Mouse (Mus musculus): ENCODE data around the gene Fam234b. TPM values are rescaled to one million over a fixed set of nuclear protein-coding genes. Genes with fewer than 3 reads are reported as not detected.

The Fam234b gene
- polyA plus RNA-seq, 1 experiment: 0.95 TPM

DNA sequence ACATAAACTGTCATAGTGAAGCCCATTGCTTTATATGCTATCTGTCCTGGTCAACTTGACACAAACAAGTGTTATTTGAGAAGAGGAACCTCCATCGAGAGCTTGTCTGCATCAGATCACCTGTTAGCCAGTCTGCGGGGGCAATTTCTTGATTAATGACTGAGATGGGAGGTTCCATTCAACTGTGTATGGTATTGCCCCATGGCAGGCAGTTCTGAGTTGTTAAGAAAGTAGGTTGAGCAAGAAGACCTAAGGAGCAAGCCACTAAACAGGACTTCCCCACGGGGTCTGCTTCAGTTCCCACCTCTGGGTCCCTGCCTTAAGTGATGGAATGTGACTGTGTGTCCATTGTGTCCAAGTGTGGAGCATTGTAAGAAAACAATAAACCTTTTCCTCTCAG lies 28.5 kb upstream of the Fam234b start:
- no peaks in the 10 kb centered on the region for H3K27me3 ChIP-seq (ENCODE audit: control insufficient read depth)
- no peak for TF ChIP-seq GATA1 (IDR thresholded peaks at IDR 0.05; ENCODE audit: low read length)
- TF ChIP-seq TAL1 (IDR thresholded peaks at IDR 0.05; ENCODE audit: low read length): no peak
- peaks cover 28% of the 10 kb centered on the region for H3K36me3 ChIP-seq (ENCODE audit: control insufficient read depth)
- peaks cover 5% of the 10 kb centered on the region for H3K9me3 ChIP-seq (ENCODE audit: control insufficient read depth, low read length)
- H3K4me3 ChIP-seq (replicated peaks): no peak overlapping the region
- peaks cover 42% of the 10 kb centered on the region for H3K4me1 ChIP-seq (ENCODE audit: control insufficient read depth)

DNA sequence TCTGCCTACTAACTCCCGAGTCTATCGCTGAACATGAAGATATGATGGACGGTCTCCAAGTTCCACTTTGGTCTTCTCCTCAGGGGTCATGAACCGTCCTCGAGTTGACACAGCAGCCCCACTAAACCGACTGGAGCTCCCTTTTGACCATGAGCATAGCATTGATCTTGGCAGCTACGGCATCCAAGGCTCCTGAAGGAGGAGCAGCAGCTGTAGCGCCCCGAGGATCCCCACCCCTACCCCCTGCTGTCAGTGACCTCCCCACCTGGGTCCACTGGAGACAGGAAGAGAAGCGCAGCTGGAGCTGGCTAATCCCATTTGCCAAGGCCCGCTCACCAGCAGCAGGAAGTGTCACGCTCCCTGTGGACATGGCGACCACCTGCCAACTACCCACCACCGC lies 26.0 kb upstream of the Fam234b start:
- Histone ChIP-seq H3K4me3 (replicated peaks) (no peak overlapping the region), H3K9me3 (ENCODE audit: control insufficient read depth, low read length) (peaks cover 5% of the 10 kb centered on the region)

GRCm38 (mm10) chr6:135175014-135175413 lies 22.8 kb upstream of the Fam234b start:
- Histone ChIP-seq H3K36me3 (ENCODE audit: control insufficient read depth) (peaks cover 2% of the 10 kb centered on the region; the same call in 1 of the 2 replicates), H3K9me3 (ENCODE audit: control insufficient read depth, low read length) (peaks cover 5% of the 10 kb centered on the region), H3K4me1 (ENCODE audit: control insufficient read depth) (peaks cover 11% of the 10 kb centered on the region), H3K27me3 (ENCODE audit: control insufficient read depth) (peaks cover 25% of the 10 kb centered on the region), H3K4me3 (replicated peaks) (no peak overlapping the region)
- no peak for TF ChIP-seq TAL1 (IDR thresholded peaks at IDR 0.05; ENCODE audit: low read length)
- no peak for TF ChIP-seq GATA1 (IDR thresholded peaks at IDR 0.05; ENCODE audit: low read length)

More for the DNA sequence above, 26.0 kb upstream of the Fam234b start:
- Histone ChIP-seq H3K27me3 (ENCODE audit: control insufficient read depth) (peaks cover 5% of the 10 kb centered on the region), H3K36me3 (ENCODE audit: control insufficient read depth) (peaks cover 9% of the 10 kb centered on the region; the same call in 1 of the 2 replicates), H3K4me1 (ENCODE audit: control insufficient read depth) (peaks cover 24% of the 10 kb centered on the region)
- TF ChIP-seq GATA1 (IDR thresholded peaks at IDR 0.05; ENCODE audit: low read length) (no peak), TAL1 (IDR thresholded peaks at IDR 0.05; ENCODE audit: low read length) (no peak)

GRCm38 (mm10) chr6:135177271-135177670 lies 20.5 kb upstream of the Fam234b start:
- no peak for TF ChIP-seq TAL1 (IDR thresholded peaks at IDR 0.05; ENCODE audit: low read length)
- TF ChIP-seq GATA1 (IDR thresholded peaks at IDR 0.05; ENCODE audit: low read length): no peak
- H3K4me1 ChIP-seq (ENCODE audit: control insufficient read depth): peaks cover 12% of the 10 kb centered on the region
- no peak overlapping the region for H3K4me3 ChIP-seq (replicated peaks)
- H3K9me3 ChIP-seq (ENCODE audit: control insufficient read depth, low read length): peaks cover 5% of the 10 kb centered on the region
- peaks cover 31% of the 10 kb centered on the region for H3K27me3 ChIP-seq (ENCODE audit: control insufficient read depth)
- peaks cover 2% of the 10 kb centered on the region; the same call in 1 of the 2 replicates for H3K36me3 ChIP-seq (ENCODE audit: control insufficient read depth)

GRCm38 (mm10) chr6:135178599-135178998 lies 19.2 kb upstream of the Fam234b start:
- Histone ChIP-seq H3K4me3 (replicated peaks) (no peak overlapping the region), H3K4me1 (ENCODE audit: control insufficient read depth) (peaks cover 19% of the 10 kb centered on the region), H3K36me3 (ENCODE audit: control insufficient read depth) (no peaks in the 10 kb centered on the region), H3K9me3 (ENCODE audit: control insufficient read depth, low read length) (peaks cover under 1% of the 10 kb centered on the region; the same call in 1 of the 2 replicates), H3K27me3 (ENCODE audit: control insufficient read depth) (peaks cover 33% of the 10 kb centered on the region)
- TF ChIP-seq GATA1 (IDR thresholded peaks at IDR 0.05; ENCODE audit: low read length) (no peak), TAL1 (IDR thresholded peaks at IDR 0.05; ENCODE audit: low read length) (no peak)

- peaks cover 20% of the 10 kb centered on the region for H3K27me3 ChIP-seq (ENCODE audit: control insufficient read depth)
- peaks cover 22% of the 10 kb centered on the region for H3K4me1 ChIP-seq (ENCODE audit: control insufficient read depth)
- H3K9me3 ChIP-seq (ENCODE audit: control insufficient read depth, low read length): no peaks in the 10 kb centered on the region
- no peaks in the 10 kb centered on the region for H3K36me3 ChIP-seq (ENCODE audit: control insufficient read depth)
- TF ChIP-seq GATA1 (IDR thresholded peaks at IDR 0.05; ENCODE audit: low read length): no peak
- TF ChIP-seq TAL1 (IDR thresholded peaks at IDR 0.05; ENCODE audit: low read length): no peak
- no peak overlapping the region for H3K4me3 ChIP-seq (replicated peaks)
These were observed 14.9 kb upstream of the Fam234b start for GRCm38 (mm10) chr6:135182925-135183324.

GRCm38 (mm10) chr6:135183961-135184360 lies 13.8 kb upstream of the Fam234b start:
- peaks cover 12% of the 10 kb centered on the region for H3K27me3 ChIP-seq (ENCODE audit: control insufficient read depth)
- no peaks in the 10 kb centered on the region for H3K9me3 ChIP-seq (ENCODE audit: control insufficient read depth, low read length)
- no peak for TF ChIP-seq GATA1 (IDR thresholded peaks at IDR 0.05; ENCODE audit: low read length)
- no peak overlapping the region for H3K4me3 ChIP-seq (replicated peaks)
- H3K36me3 ChIP-seq (ENCODE audit: control insufficient read depth): no peaks in the 10 kb centered on the region
- peaks cover 22% of the 10 kb centered on the region for H3K4me1 ChIP-seq (ENCODE audit: control insufficient read depth)

DNA sequence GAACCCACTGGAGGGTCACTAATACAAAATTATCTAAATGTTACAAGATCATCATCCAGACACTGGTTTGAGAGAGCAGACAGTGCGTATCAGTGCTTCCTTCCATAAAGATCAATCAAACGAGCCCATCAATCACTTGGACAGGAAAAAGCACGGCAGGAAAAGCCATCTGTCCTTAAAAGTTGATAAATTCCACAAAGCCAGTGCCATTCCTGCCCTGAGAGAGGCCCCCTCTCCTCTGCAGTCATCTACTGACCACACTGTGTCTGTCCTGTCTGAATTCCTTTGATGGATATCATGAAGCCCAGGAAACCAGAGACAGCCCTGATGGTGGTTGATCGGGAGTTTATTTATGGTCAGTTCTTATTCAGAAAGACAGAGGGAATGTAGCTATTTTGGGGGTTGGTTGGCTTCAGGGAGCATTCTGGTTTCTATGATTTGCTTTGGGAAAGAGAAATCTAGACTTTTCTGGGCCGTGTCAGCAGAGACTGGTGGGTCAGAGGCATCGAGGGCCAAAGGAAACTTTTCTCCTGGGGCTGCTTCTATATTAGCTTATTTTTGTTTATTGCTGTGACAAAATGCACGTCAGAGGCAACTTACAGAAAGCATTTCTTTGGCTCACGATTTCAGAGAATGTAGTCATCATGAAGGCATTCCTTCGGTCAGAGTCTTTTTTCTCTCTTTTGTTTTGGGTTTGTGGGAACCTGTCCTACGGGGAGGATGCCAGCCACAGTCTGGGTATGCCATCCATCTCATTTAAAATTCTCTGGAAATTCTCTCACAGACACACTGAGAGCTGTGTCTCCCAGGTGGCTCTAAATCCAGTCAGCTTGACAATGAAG lies 10.5 kb upstream of the Fam234b start:
- H3K36me3 ChIP-seq (ENCODE audit: control insufficient read depth): no peaks in the 10 kb centered on the region
- TF ChIP-seq GATA1 (IDR thresholded peaks at IDR 0.05; ENCODE audit: low read length): no peak
- TF ChIP-seq TAL1 (IDR thresholded peaks at IDR 0.05; ENCODE audit: low read length): no peak
- peaks cover 33% of the 10 kb centered on the region for H3K4me1 ChIP-seq (ENCODE audit: control insufficient read depth)
- peaks cover 3% of the 10 kb centered on the region; the same call in 1 of the 2 replicates for H3K27me3 ChIP-seq (ENCODE audit: control insufficient read depth)
- no peak overlapping the region for H3K4me3 ChIP-seq (replicated peaks)
- H3K9me3 ChIP-seq (ENCODE audit: control insufficient read depth, low read length): no peaks in the 10 kb centered on the region

DNA sequence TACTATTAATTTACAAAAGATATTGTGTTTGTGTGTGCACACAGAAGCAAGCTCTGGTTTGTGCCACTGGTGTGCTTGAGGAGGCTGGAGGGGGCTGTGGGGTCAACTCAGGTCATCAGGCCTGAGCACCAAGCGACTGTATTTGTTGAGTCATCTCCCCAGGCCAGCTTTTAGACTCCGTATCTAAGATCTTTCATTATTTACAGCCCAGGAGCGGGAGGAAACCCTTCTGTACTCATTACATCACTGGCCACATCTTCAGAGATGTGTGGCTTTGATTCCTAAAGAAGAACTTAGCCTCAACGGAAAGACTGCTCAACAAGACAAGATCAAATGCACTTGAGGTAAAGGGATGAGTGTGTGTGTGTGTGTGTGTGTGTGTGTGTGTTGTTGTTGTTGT lies 9.1 kb upstream of the Fam234b start:
- TF ChIP-seq TAL1 (IDR thresholded peaks at IDR 0.05; ENCODE audit: low read length): no peak
- no peak for TF ChIP-seq GATA1 (IDR thresholded peaks at IDR 0.05; ENCODE audit: low read length)
- H3K27me3 ChIP-seq (ENCODE audit: control insufficient read depth): no peaks in the 10 kb centered on the region; the same call in 1 of the 2 replicates
- peaks cover 28% of the 10 kb centered on the region for H3K4me1 ChIP-seq (ENCODE audit: control insufficient read depth)
- H3K36me3 ChIP-seq (ENCODE audit: control insufficient read depth): no peaks in the 10 kb centered on the region
- H3K4me3 ChIP-seq (replicated peaks): no peak overlapping the region
- no peaks in the 10 kb centered on the region for H3K9me3 ChIP-seq (ENCODE audit: control insufficient read depth, low read length)
